In the genomic region with DNA sequence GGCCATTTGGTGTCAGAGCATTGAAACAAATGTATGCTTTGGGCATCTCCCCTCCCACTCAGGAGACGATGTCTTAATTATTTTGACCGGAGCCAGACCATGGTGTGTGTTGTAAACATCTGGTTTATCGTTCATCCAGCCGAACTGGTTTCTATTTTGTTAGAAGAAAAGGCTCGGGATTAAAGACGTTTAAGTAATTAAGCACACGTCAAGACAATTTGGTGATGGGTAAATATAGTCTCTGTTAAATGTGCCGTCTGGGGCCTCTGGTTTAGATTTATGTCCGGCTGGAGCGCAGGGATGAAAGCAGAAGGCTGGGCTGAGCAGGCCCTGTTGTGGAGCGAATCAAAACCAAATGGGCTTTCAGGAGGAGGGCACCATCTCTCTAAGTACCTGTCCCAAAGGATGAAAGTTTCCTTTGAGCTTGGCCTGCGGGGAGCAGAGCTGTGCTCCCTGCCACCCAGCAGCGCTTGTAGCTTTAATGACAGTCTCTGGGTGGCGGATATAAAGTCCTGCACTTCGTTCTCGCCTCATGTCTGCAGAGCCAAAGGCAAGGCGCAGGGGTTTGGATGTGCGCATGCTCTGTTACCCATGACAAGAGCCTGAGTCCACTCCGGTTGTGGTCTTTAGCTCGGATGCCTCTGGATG, we compare ENCODE assay signal across 9 mouse cellular contexts.
A peak's percentile ranks its signal among the peaks of the same experiment; 100 is the strongest.
DNase-seq lines count a peak whose midpoint lies in the region; ATAC-seq lines count a peak whose summit lies in the region.
"Had no signal": no experiment of that assay in that cellular context is flagged by ENCODE, and none has a peak within 500 bp of the region (broad histone marks: within the 10 kb centered on the region; RNA-seq: fewer than 3 reads in every experiment).

No protein-coding gene starts in this region.

- DNase-seq in intestine, embryonic 14.5 days (ENCODE audit: low spot score) = no peak
- peak; percentile 62 for DNase-seq in embryo, embryonic 10.5 days (ENCODE audit: low spot score)
- peak; percentile 72 for DNase-seq in limb, embryonic 10.5 days (ENCODE audit: low spot score)
- no peak for DNase-seq in MN1 (ENCODE audit: low spot score)
- no peak for DNase-seq in layer of hippocampus, postnatal 36 days
- DNase-seq in adrenal gland, postnatal 25 days = no peak

- WGBS in intestine, embryonic 14.5 days = 25% methylated on average over 20 of the region's 20 CpGs
- 40% methylated on average over 20 of the region's 20 CpGs for WGBS in intestine, embryonic 16.5 days
- 6% methylated on average over 20 of the region's 20 CpGs for WGBS in limb, embryonic 10.5 days
- 36% methylated on average over 20 of the region's 20 CpGs for WGBS in neural tube, embryonic 13.5 days

- no peaks in the 10 kb centered on the region; the same call in 1 of the 2 replicates for H3K4me1 ChIP-seq in intestine, embryonic 14.5 days (replicated peaks; ENCODE audit: control insufficient read depth, insufficient read depth, low read length)
- H3K4me1 ChIP-seq in intestine, embryonic 16.5 days (ENCODE audit: control insufficient read depth, insufficient read depth, low read length) = no peaks in the 10 kb centered on the region
- H3K4me1 ChIP-seq in limb, embryonic 10.5 days = peaks cover 52% of the 10 kb centered on the region
- peaks cover 12% of the 10 kb centered on the region; the same call in 1 of the 2 replicates for H3K4me1 ChIP-seq in neural tube, embryonic 13.5 days (replicated peaks)

- H3K27me3 ChIP-seq in intestine, embryonic 14.5 days (replicated peaks; ENCODE audit: control insufficient read depth, insufficient read depth, low read length) = no peaks in the 10 kb centered on the region
- no peaks in the 10 kb centered on the region for H3K27me3 ChIP-seq in intestine, embryonic 16.5 days (replicated peaks; ENCODE audit: control insufficient read depth, insufficient read depth, low read length)
- H3K27me3 ChIP-seq in limb, embryonic 10.5 days (ENCODE audit: low read depth, poor library complexity, severe bottlenecking) = no peaks in the 10 kb centered on the region
- H3K27me3 ChIP-seq in neural tube, embryonic 13.5 days = peaks cover 6% of the 10 kb centered on the region; the same call in 1 of the 2 replicates
- H3K27me3 ChIP-seq: stomach, embryonic 15.5 days had no signal

- H3K36me3 ChIP-seq in intestine, embryonic 14.5 days (ENCODE audit: control insufficient read depth, insufficient read depth, low read length) = no peaks in the 10 kb centered on the region
- no peaks in the 10 kb centered on the region for H3K36me3 ChIP-seq in intestine, embryonic 16.5 days (ENCODE audit: control insufficient read depth, insufficient read depth, low read length)
- H3K36me3 ChIP-seq in limb, embryonic 10.5 days = no peaks in the 10 kb centered on the region
- no peaks in the 10 kb centered on the region for H3K36me3 ChIP-seq in neural tube, embryonic 13.5 days
- H3K36me3 ChIP-seq: stomach, embryonic 15.5 days had no signal

- no peak for ATAC-seq in intestine, embryonic 14.5 days (replicated peaks; ENCODE audit: low FRiP score, low TSS enrichment, low read depth)
- ATAC-seq in intestine, embryonic 16.5 days = no peak
- ATAC-seq in neural tube, embryonic 13.5 days (ENCODE audit: low read depth) = no peak

- no peak overlapping the region for H3K4me3 ChIP-seq in intestine, embryonic 14.5 days (ENCODE audit: low read depth, low read length)
- H3K4me3 ChIP-seq in intestine, embryonic 16.5 days (ENCODE audit: low read length) = no peak overlapping the region
- peak overlapping the region; percentile 39 for H3K4me3 ChIP-seq in limb, embryonic 10.5 days
- no peak overlapping the region for H3K4me3 ChIP-seq in neural tube, embryonic 13.5 days
- H3K4me3 ChIP-seq: stomach, embryonic 15.5 days had no signal

- H3K4me2 ChIP-seq in intestine, embryonic 14.5 days (ENCODE audit: low read length) = peak overlapping the region; percentile 35
- no peak overlapping the region for H3K4me2 ChIP-seq in intestine, embryonic 16.5 days (ENCODE audit: low read depth, low read length)
- peak overlapping the region; percentile 26 for H3K4me2 ChIP-seq in neural tube, embryonic 13.5 days
- H3K4me2 ChIP-seq: stomach, embryonic 15.5 days had no signal

- H3K9me3 ChIP-seq in intestine, embryonic 14.5 days (ENCODE audit: control insufficient read depth, low read length) = no peaks in the 10 kb centered on the region
- no peaks in the 10 kb centered on the region for H3K9me3 ChIP-seq in intestine, embryonic 16.5 days (ENCODE audit: control insufficient read depth, low read length)
- no peaks in the 10 kb centered on the region for H3K9me3 ChIP-seq in limb, embryonic 10.5 days (replicated peaks)
- no peaks in the 10 kb centered on the region for H3K9me3 ChIP-seq in neural tube, embryonic 13.5 days
- H3K9me3 ChIP-seq: stomach, embryonic 15.5 days had no signal

- no peak overlapping the region for H3K9ac ChIP-seq in intestine, embryonic 14.5 days (ENCODE audit: low read length)
- H3K9ac ChIP-seq in intestine, embryonic 16.5 days (ENCODE audit: low read depth, low read length) = no peak overlapping the region
- 0 out of 2 replicates have a peak overlapping the region, but pooled peaks have one; percentile 8 for H3K9ac ChIP-seq in neural tube, embryonic 13.5 days
- H3K9ac ChIP-seq: stomach, embryonic 15.5 days had no signal

- no peak overlapping the region for H3K27ac ChIP-seq in intestine, embryonic 14.5 days (ENCODE audit: low read depth)
- no peak overlapping the region for H3K27ac ChIP-seq in intestine, embryonic 16.5 days (ENCODE audit: low read length)
- peak overlapping the region; percentile 81 for H3K27ac ChIP-seq in limb, embryonic 10.5 days
- no peak overlapping the region for H3K27ac ChIP-seq in neural tube, embryonic 13.5 days (replicated peaks)
- H3K27ac ChIP-seq: stomach, embryonic 15.5 days had no signal

Comparison
In these comparisons a context has a peak if more than half of its experiments do, and no peak if none do; other contexts are left out.
1. DNase-seq: peak in embryo, embryonic 10.5 days (single experiment) and limb, embryonic 10.5 days (single experiment); none in intestine, embryonic 14.5 days (single experiment), MN1 (single experiment), layer of hippocampus, postnatal 36 days (0 of 2) and adrenal gland, postnatal 25 days (single experiment).